Mouse (Mus musculus) liver, embryonic 14.5 days (tissue): ENCODE results near the gene D7Ertd443e.

Source experiments
- CTCF ChIP-seq: IDR thresholded peaks from 2 replicates; pipeline ENCODE4 v1.5.1; 2016; ENCODE audit warnings: antibody characterized with exemption, low read depth, control low read depth
- EP300 ChIP-seq: IDR thresholded peaks from 2 replicates; pipeline ENCODE4 v1.6.1; 2016; ENCODE audit warnings: antibody characterized with exemption, low read depth

DNA sequence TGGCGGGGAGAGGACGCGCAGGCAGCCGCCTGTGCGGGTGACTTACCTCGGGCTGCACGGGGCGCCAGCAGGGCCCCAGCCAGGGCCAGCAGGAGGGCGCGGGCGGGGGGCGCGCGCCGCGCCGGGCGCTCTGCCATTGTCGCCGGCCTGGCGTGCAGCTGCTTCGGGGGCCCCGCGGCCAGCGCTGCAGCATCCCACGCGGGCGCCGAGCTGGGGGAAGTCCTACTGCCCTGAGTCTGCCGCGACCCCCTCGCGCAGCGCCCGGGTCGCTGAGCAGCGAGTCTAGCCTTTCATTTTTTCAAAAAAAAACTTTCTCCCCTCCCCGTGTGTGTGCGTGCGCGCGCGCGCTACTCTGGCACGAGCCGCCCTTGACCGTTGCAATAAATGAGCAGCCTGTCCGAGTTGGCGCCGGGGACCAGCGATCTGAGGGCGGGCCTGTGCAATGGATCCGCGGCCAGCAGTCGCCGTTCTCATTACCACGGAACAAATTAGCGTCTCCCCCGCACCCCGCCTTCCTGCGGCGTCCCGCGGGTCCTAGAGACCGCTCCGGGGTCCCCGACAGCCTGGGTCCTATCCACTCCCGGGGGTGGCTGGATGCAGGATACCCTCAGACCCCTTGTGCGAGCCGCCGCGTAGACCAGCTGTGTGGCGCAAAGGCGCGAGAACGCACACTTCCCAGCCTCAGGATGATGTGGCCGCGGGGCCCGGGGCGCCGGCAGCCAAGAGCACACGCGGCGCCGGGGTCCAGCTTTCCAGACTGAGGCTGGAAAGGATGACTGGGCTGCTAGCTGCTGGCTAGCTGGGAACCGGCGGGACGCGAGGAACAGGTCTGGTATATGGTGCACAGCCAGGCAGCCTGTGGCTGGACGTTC lies 160.5 kb downstream of the D7Ertd443e start:
- TF ChIP-seq CTCF (no peak), EP300 (no peak)
